Mouse (Mus musculus) liver, postnatal 0 days (tissue): ENCODE results near the gene Cyp2d22.

Experiments
- CTCF ChIP-seq: sonication (generic); IDR thresholded peaks from 2 replicates; pipeline ENCODE4 v1.5.1; 2016; ENCODE audit warnings: antibody characterized with exemption, low read depth
- EP300 ChIP-seq: IDR thresholded peaks from 2 replicates; pipeline ENCODE4 v1.6.1; 2016; ENCODE audit warnings: antibody characterized with exemption, low read depth, mild to moderate bottlenecking

DNA sequence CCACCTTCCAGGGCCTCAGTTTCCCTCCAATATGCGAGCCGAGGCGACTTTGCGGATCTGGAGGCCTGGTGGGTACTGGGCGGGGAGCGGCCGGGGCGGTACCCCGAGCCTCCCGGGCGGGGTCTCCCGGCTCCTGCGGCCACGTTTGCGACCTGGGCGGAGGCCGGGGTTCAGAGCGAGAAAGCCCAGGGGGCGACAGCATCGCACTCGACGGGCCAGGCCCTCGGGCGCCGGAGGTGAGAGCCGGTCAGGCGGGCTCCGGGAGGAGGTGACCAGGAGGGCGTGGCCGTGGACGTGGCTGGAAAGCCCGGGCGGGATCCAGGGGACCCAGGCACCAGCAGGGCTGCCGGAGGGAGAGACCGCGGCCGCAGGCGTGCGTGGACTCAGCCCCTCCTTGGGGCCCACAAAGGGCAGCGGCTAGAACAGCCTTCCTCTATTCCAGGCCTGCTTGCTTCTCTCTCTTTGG lies 39.0 kb downstream of the Cyp2d22 start:
- TF ChIP-seq CTCF (peak; percentile 23; the same call in 1 of the 2 replicates), EP300 (no peak)
